Mouse (Mus musculus) ovary, postnatal 14 days (tissue): ENCODE measurements at regions not wholly inside any gene's neighbourhood (a gene's known extent, or its start where the extent isn't known, plus 50 kb on each side); places are given as distances from the start of the nearest gene placed in this dataset.

Experiments
- DNase-seq: peaks from one replicate; pipeline ENCODE4 v3.0.0; 2022; ENCODE audit warnings: low spot score

DNA sequence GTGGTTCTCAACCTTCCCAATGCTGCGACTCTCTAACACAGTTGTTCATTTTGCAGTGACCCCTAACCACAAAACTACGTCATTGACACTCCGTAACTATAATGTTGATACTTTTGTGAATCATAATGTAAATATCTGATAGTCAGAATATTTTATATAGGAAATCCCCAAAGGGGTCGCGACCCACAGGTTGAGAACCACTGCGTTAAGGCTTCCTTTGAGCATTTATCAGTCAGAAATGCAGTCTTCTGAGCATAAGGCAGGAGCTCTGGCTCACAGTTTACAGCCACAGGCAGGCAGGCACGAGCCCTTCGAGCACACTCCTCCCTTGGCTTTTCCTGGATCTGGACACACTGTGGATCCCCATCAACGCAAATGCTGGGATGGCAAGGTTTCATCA, 57.0 kb downstream of the Nxnl2 start:
- no peak for DNase-seq

DNA sequence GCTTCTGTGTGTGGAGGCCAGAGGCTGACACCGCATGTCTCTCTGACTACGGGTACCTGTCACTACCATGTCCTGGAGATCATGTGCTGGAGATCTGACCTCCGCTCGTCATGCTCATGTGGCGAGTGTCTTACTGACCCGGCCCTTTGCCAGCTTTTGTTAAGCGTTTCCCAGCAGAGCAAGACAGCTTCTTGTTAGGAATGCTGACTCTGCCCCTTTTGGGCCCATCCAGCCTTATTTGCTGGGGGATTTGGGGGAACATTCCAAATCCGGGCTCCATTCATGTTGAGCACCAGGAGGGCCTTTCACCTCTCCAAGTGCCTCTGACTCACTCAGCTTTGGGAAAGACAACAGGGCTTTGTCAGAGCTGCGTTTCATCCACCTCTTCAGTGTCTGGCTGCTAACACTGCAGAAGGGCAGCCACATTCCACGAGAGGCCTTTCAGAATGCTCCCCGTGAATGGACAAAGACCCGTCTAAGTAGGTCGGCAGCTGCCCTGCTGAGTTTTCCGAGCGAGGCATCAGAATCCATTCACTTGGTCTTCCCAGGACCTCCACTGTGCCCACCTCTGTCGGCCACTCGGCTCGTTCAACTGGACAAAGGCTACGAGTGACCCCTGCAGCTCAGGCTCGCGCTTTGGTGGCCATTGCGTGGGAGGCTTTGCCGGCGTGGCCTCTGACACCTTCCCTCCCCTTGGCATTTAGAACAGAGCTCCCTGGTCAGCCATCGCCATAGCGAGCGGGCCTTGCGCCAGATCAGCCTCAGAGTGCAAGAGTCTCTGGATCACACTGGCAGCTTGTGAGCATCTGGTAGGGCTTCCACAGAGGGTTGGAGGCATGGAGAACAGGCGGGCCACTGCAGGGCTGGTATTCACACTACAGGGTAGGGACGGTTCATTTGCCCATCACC, 58.3 kb downstream of the Nxnl2 start:
- DNase-seq = no peak

DNA sequence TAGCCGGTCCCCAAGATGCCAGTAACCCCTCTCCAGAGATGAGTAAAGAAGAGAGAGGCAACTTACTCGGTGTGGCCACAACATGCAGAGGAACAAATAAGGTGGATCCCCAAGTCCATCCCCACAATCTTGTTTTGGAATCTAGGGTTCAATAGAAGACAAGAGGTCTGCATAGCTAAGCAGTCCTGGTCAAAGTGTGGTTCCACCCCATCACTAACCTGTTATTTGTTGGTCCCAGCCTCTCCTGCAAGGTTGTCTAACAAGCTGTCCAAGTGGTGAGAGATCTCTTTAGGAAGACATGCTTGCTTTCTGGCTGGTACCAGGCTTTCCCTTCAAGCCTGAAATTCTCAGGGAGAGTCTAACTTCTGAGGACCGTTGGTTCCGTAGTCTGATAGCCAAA, 59.0 kb downstream of the Nxnl2 start:
- DNase-seq = no peak

DNA sequence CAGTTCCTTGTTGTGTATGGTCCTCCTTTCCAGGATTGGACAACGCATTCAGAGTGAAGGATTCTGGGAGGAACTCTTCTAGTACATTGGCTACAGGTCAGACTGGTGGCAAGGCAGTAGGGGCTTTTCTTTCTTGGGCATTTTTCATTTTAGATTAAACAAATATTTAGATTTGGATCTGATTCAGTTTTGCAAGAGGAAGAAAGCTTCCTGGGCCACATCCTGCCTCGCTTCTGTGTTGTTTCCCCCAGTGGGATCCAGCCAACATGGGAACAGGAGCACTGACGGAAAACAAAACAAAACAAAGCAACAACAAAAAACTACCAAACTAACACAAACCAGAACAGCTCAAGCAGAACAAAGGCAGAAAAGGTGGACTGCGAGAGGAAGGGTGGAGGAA, 60.8 kb downstream of the Nxnl2 start:
- DNase-seq = no peak

DNA sequence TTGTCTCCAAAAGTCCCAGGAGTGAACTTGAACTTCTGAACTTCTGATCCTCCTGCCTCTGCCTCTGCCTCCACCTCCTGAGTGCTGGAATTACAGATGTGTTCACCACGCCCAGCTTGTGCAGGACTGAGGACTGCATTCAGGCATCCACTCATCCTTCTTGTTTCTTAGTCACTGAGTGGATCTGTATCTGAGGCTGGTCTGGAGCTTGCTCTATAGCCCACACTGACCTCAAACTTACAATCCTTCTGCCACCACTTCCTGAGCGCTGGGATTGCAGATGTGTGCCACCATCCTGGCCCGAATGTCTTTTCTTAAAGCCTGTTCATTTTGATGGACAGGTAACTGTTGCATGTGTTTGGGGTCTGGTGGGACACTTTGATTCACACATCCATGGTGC, 76.6 kb downstream of the Nxnl2 start:
- DNase-seq = no peak

DNA sequence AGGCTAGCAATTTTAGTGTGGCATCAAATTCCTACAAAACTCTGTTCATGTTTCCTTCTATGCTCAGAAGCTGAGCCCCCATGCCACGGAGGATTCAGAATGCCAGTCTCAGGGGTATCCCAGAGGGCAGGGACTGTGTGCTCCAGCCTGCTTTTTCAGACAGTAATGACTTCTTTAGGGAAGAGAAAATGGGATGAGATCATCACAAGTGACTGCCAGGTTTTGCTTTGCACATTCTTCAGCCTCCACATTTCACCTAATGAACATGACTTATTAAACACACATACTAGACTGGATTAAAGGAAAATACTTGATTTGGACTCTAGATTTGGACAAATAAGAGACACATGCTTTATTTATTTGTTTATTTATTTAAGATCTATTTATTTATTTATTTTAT, 82.5 kb downstream of the Nxnl2 start:
- no peak for DNase-seq

DNA sequence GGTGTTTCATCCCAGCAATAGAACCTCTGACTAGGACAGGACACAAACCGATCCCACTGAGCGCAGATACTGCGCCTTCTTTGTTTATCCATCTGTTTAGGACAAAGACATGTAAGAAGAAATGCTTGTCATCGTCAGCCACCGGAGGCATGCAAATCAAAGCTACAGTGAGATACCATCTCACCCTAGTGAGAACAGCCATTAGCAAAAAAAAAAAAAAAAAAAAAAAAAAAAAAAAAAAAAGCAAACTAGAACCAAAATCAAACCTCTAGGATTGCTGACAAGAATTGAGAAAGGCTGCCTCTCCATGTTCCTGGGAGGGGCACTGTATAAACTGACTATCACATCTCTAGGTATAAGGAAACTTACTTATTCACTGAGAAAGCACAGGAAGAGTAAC, 84.9 kb downstream of the Nxnl2 start:
- no peak for DNase-seq

DNA sequence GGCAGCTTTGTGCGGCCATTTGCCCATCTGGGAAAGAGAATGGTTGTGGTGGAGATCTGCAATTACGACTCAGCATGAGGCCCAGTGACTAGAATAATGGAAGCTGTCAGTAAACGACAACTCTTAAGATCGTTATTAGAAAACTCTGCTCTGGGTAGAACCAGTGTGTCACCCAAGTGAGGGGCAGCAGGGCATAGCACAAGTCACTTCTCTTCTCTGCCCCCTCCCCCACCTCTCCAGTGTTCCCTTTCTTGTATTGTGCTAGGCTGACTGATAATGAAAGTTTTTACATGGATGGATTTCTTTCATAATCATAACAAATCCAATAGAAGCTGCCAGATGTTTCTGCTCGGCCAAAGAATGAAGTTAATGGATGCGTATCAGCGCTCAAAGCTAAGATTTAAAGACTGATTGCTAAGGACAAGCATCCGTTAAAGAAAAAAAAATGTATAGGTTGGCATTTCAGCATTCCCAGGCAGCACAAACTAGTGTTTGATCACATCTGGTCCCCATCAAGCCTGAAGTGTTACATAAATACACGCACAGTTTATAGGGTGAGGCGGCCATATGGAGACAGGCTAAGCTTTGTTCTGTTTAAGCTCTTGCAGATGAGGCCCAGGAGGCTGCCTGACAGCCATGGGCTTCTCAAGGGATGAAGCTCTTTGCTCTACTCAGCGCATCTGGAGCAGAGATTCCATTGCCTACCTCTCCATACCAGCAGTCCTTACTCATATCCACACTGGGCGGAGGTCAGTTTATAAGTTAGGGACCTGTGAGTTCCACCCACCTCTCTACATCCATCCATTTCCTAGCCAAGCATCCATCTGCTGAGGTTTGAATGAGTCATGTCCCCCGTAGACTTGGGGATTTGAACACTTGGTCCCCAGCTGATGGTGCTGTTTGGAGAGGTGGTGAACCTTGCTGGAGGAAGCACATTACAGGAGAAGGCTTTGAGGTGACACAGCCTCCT, 88.2 kb downstream of the Nxnl2 start:
- no peak for DNase-seq

DNA sequence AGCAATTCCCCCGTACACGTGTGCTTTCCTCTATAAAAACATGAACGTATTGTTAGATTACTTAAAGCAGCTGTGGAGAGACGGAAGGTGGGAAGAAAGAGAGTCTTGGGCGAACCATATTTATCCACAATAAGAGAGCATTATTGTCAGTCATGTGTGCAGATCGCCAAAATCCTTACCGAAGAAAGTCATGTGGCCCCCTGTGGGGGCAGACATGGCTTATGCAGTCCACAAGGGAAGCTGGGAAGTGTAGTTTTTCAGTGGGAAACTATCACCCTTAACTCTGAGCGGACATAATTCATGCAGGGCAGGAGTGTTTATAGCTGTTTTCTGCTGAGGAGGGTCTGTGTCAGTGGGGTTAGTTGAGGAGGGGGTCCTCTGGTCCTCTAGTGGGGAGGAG, 90.8 kb downstream of the Nxnl2 start:
- DNase-seq = no peak

DNA sequence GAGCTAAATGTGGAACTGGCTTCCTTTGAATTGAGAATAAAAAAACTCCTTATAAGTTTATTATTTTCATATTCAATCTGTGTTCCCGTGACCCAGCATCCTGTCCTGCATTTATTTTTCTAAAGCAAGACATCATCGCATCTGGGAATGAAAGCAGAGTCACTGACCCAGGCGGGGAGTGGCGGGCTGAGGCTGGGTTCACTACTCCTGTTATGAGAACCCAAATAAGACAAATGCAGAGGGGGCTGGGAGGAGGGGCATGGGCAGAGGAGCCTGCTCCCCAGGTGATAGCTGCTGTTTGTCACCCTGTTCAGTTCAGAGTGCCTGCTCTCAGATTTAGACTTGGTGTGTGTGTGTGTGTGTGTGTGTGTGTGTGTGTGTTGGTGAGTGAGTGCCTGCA, 102.0 kb downstream of the Nxnl2 start:
- DNase-seq = no peak

DNA sequence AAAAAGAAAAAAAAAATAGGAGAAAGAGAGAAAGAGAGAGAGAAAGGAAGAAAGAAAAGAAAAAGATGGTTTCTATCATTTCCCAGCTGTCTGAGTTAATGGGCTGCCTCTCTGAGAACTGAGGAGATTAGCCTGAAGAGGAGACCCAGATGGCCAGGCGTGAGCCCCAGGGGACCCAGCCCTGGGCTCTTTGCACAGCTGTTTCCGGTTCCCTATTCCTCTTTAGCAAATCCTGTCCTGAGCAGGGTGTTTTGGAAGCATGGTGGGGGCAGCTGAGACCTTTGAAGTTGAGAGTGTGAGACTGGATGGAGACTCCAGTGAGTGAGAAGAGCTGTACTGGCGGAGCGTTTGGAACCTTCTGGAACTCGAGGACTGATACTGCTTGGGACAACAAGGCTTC, 103.8 kb downstream of the Nxnl2 start:
- no peak for DNase-seq

DNA sequence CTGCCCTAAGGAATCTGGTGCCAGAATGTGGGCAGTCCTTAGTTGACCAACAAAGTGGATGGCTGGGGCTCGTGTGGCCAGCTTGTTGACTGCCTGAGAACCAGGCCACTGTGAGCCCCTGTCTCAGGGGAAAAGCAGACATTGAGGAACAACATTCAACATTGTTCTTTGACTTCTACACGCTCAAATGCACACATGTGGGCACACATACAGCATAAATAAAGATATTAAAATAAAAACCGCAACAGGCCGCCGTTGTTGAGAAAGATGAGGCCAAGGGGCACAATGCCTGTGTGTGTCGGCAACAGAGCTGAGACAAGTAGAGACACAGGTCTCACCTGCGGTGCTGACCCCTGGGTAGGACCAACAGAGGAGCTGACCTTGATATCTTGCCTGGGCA, 105.8 kb downstream of the Nxnl2 start:
- DNase-seq = no peak

DNA sequence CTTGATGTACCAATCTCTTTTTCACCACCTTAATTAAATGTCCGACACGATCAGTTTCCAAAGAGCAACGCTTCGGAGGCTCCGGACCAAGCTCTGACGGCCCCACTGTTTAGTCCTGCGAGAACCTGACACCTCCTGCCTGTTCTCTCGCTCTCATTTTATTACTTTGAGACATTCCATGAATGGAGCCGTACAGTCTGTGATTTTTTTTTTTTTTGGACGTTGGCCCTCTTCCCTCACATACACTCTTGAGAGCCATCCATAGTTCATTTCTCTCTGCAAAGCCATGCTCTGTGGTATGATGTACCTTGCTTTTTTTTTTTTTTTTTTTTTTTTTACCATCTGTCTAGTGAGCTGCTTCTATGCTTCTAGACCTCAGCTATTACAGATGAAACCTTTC, 106.7 kb downstream of the Nxnl2 start:
- no peak for DNase-seq

DNA sequence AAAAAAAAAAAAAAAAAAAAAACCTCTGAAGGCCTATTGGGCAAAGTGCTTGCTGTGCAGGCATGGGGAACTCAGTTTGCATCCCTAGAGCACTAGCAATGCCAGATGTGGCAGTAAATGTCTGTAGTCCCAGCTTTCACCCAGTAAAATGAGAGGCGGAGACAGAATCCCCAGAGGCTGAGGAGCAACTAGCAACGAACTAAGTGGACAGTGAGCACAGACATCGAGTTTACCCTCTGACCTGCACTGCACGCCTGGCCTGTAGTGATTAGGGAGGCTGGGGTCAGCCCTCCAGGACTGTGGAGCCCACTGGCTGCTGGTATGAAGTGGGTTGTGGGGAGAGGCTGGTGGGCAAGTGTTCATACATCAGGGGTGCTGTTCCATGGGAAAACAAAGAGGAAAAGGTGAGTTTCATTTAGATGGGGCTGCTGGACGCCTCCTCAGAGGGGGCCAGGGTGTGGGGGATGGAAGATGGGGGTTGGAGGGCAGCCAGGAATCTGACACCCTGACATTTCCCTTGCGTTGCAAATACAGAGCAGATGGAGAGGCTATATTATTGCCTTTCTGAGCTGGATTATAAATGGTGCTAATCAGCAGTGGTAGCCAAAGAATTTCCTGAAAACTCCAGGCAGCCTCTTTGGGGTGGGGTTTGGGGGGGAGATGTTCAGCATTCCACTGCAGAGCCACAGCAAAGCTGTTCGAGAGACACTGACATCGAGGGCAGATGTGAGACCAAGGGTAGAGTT, 109.0 kb downstream of the Nxnl2 start:
- DNase-seq = no peak

DNA sequence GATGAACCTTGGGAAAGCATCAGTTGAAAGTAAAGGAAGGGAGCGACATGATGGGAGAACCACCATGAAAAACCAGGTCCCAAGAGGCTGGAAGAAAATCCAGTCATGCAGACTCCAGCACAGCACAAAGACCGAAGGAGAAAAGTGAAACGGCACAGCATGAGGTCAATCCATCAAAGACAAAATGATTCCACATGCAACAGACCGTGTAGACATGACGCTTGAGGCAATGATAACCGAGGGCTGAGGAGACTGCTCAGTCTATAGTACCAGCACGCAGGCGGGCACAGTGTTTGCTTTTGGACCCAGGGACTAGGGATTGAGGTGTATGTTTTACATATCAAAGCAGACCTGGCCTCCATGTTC, 109.5 kb downstream of the Nxnl2 start:
- DNase-seq = no peak

DNA sequence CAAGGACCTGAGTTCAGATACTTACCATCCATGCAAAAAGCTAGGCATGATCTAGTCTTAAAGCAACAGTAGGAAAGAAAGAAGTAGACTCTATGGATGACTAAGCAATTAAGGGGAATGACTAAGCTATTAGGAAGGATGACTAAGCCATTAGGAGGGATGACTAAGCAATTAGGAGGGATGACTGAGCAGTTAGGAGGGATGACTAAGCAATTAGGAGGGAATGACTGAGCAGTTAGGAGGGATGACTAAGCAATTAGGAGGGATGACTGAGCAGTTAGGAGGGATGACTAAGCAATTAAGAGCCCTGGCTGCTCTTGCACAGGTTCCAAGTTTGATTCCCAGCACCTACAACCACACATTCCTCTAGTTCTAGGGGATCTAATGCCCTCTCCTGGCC, 113.9 kb downstream of the Nxnl2 start:
- no peak for DNase-seq

DNA sequence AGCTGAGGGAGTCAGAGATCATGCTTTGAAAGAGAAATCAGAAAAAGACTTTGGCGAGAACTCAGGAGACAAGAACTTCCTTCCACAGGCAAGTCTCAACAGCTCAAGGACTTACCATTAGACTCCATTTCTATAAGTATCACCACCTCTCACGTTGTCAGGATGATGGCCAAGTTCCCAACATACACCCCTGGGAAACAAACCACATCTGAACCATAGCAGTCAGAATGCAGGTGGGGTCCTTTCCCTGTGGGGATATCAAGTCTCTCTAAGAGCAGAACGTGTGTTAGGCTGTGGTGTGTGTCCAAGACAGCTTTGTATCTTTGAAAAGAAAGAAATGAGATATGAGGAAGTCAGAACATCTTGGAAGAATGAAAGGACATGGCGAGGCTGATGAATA, 118.6 kb downstream of the Nxnl2 start:
- no peak for DNase-seq

DNA sequence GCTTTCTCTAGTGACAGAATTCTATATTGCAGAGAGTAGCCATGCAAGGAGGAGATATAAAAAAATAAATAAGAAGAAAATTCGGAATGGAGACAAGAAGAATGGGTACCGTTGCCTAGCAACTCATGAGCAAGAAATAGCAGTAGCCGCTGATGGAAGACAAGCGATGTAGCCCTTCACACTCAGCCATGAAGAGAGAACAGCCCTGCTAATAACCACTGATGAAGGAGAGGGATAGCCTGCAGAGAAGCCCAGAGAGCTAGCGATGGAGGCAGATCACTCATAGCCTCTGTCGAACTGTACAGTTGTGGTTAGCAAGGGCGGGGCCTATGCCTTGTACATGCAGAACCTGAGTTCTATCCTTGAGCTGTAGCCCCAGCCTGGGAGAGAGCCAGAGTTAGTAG, 118.4 kb upstream of the S1pr3 start:
- DNase-seq = no peak

DNA sequence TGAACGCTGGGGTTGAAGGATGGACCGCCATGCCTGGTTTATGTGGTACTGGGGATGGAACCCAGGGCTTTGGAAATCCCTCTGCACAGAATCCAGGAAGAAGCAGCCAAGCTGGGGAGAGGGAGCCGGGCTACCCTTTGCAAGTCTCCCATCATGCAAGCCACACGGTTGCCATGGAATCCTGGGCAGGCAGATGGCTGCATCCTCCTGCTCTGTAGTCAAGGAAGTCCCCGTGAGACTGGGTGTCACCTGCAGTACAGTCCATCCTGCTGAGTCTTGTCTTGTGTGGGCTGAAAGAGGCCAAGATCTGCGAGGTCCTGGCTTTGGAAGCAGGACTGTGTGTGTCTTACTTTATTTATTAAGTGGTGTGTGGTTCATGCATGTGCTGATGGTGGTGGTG, 117.5 kb upstream of the S1pr3 start:
- no peak for DNase-seq

DNA sequence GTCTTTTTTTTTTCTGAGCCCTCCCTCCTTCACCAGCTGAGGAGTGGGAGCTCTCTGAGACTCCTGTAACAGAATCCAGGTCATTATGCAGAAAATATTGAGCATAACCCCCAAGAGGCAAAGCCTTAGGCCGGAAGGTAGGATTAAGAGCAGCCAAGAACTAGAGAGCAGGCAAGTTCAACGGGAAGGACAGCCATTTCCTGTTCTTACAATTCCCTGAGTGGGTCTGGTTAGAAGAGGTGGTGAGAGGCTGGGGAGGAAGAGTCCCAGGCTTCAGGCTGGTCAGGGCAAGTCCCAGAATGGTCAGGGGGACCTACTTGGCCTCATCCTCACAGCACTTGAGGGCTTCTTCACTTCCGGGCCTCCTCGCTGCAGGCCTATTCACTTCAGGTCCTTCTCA, 115.4 kb upstream of the S1pr3 start:
- DNase-seq = no peak

DNA sequence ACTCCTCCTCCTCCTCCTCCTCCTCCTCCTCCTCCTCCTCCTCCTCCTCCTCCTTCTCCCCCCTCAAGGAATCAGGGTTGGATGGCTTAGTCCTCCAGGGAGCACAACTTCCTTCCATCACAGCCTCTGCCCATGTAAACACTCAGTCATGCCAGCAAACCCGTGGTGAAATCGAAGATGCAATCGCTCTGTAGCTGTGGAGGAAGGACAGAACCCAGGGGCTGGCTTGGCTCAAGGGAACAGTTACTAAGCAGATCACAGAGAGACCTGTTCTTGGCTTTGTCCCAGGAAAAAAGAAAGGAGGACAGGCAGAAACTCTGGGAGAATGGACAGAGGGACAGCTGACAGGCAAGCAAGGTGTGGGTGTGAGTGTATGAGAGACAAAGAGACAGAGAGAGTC, 112.6 kb upstream of the S1pr3 start:
- DNase-seq = no peak

DNA sequence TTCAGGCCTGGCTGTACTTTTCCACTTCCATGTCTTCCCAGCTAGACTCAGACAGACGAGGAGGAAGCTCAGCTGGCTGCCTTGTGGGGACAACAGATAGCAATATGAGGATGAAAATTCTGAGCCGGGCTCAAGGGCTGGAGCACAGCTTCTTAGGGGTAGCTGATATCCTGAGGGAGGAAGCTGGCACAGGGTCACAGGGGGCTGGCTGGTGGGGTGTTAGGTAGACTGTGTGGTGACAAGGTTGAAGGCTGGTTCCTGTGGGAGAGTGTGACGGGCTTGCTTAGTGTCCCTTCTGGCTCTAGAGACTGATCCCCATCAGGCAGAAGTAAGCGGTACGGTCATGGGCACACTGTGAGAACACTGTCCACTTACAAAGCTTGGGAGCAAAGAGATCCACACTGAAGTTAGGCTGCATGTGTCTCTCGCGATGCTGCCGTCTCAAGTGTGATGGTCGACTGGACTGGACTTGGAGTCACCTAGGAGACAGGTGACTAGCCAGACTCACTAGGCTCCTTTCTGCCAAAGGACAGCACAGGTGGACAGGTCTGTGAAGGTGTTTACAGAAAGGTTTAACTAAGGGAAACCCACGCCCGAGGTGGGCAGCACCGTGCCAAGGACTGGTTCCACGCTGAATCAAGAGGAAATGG, 111.1 kb upstream of the S1pr3 start:
- DNase-seq = no peak
